Mouse (Mus musculus) olfactory bulb, adult 2 months (tissue): ENCODE results near the gene Vmn1r217. TPM values are rescaled to one million over a fixed set of nuclear protein-coding genes. Genes with fewer than 3 reads are reported as not detected.
"Not testable (repeated sequence)": the region's sequence is repeated elsewhere in the genome, so short reads cannot be mapped to it uniquely, and the experiment has no call there.

ENCODE experiments used
- H3K27ac ChIP-seq: fragments of 200-500 bp; 2 replicates; pipeline ENCODE4 v1.5.1; 2012; ENCODE audit warnings: low read depth, low read length; ENCODE audit not compliant: insufficient read depth
- H3K4me1 ChIP-seq: fragments of 200-500 bp; 2 replicates; pipeline ENCODE4 v1.6.1; 2012; ENCODE audit warnings: low read length; ENCODE audit not compliant: control insufficient read depth, insufficient read depth
- H3K4me3 ChIP-seq: fragments of 200-500 bp; 2 replicates; pipeline ENCODE4 v1.5.1; 2012; ENCODE audit warnings: mild to moderate bottlenecking, low read depth, low read length, moderate library complexity; ENCODE audit not compliant: insufficient read depth
- CTCF ChIP-seq: fragments of 200-500 bp; IDR thresholded peaks from 2 replicates; pipeline ENCODE4 v1.5.1; 2012; ENCODE audit warnings: low read depth, mild to moderate bottlenecking, low read length, moderate library complexity; ENCODE audit not compliant: insufficient read depth
- POLR2A ChIP-seq: fragments of 200-500 bp; IDR thresholded peaks from 2 replicates; pipeline ENCODE4 v1.6.1; 2012; ENCODE audit warnings: mild to moderate bottlenecking, low read depth, low read length, moderate library complexity; ENCODE audit not compliant: insufficient read depth
- WGBS: fragments of 180-500 bp; shearing (Covaris S2); methylation state at CpG from one replicate; pipeline ENCODE4 v1.1.7; 2018; 5-methylcytosine and 5-hydroxymethylcytosine counted together
- polyA plus RNA-seq: library from polyadenylated mRNA; stranded (reverse); fragments of >200 nt; gene quantifications from 2 replicates; pipeline ENCODE4 v1.2.4, GENCODE M21; 2012; ENCODE audit warnings: low replicate concordance; ENCODE audit not compliant: missing spikeins, insufficient read depth, insufficient read length

Gene Vmn1r217
- polyA plus RNA-seq: not detected in 2 replicates

- not testable (repeated sequence) for H3K4me1 ChIP-seq, H3K4me3 ChIP-seq, H3K27ac ChIP-seq
- WGBS: 72% methylated on average over 1 of the region's 1 CpGs
Observed at GRCm38 (mm10) chr13:23118126-23118525, at the start of gene Vmn1r217. TSS of gene Vmn1r217 (minus strand) at chr13:23118226.

- not testable (repeated sequence) for H3K4me1 ChIP-seq, H3K4me3 ChIP-seq, H3K27ac ChIP-seq
- WGBS: 83% methylated on average over 4 of the region's 4 CpGs
Observed at GRCm38 (mm10) chr13:23166471-23166870, 48.4 kb upstream of the Vmn1r217 start.

GRCm38 (mm10) chr13:23159012-23159411 is 41.0 kb upstream of the Vmn1r217 start, which contains the start of gene Vmn1r219:
TSS of gene Vmn1r219 (plus strand) at chr13:23159312.
- no peaks in the 10 kb centered on the region for H3K4me1 ChIP-seq
- no peak within 1 kb of the TSS for H3K27ac ChIP-seq
- no peak within 1 kb of the TSS for H3K4me3 ChIP-seq
- TF ChIP-seq POLR2A: no peak
- no peak for TF ChIP-seq CTCF
- 81% methylated on average over 4 of the region's 4 CpGs for WGBS

- TF ChIP-seq POLR2A (no peak), CTCF (no peak)
- Histone ChIP-seq H3K4me3 (no peak overlapping the region), H3K27ac (no peak overlapping the region), H3K4me1 (no peaks in the 10 kb centered on the region)
- 68% methylated on average over 3 of the region's 3 CpGs for WGBS
Observed at GRCm38 (mm10) chr13:23157848-23158247, 39.8 kb upstream of the Vmn1r217 start.

- Histone ChIP-seq H3K27ac (no peak overlapping the region), H3K4me3 (no peak overlapping the region), H3K4me1 (no peaks in the 10 kb centered on the region)
- WGBS: 49% methylated on average over 2 of the region's 2 CpGs
- TF ChIP-seq CTCF (no peak), POLR2A (no peak)
Observed at GRCm38 (mm10) chr13:23138880-23139279, 20.9 kb upstream of the Vmn1r217 start.

GRCm38 (mm10) chr13:23133501-23133900 is 15.5 kb upstream of the Vmn1r217 start:
- H3K4me3 ChIP-seq: no peak overlapping the region
- no peak overlapping the region for H3K27ac ChIP-seq
- TF ChIP-seq CTCF (no peak), POLR2A (no peak)
- 54% methylated on average over 1 of the region's 1 CpGs for WGBS
- H3K4me1 ChIP-seq: no peaks in the 10 kb centered on the region

- WGBS: 63% methylated on average over 3 of the region's 3 CpGs
- no peaks in the 10 kb centered on the region for H3K4me1 ChIP-seq
- TF ChIP-seq CTCF (no peak), POLR2A (no peak)
- H3K4me3 ChIP-seq: no peak within 1 kb of the TSS
- H3K27ac ChIP-seq: no peak within 1 kb of the TSS
Observed at GRCm38 (mm10) chr13:23133099-23133498, 15.1 kb upstream of the Vmn1r217 start, which contains the start of gene Vmn1r218. TSS of gene Vmn1r218 (plus strand) at chr13:23133155.

- Histone ChIP-seq H3K27ac (no peak overlapping the region), H3K4me1 (no peaks in the 10 kb centered on the region), H3K4me3 (no peak overlapping the region)
- TF ChIP-seq CTCF (no peak), POLR2A (no peak)
- 91% methylated on average over 2 of the region's 2 CpGs for WGBS
Observed at GRCm38 (mm10) chr13:23120611-23121010, 2.6 kb upstream of the Vmn1r217 start.

- H3K27ac ChIP-seq: no peak overlapping the region
- H3K4me1 ChIP-seq: no peaks in the 10 kb centered on the region
- TF ChIP-seq POLR2A (no peak), CTCF (no peak)
- 94% methylated on average over 4 of the region's 4 CpGs for WGBS
- H3K4me3 ChIP-seq: no peak overlapping the region
Observed at GRCm38 (mm10) chr13:23094386-23094785, 23.6 kb downstream of the Vmn1r217 start.

- Histone ChIP-seq H3K27ac (no peak overlapping the region), H3K4me1 (no peaks in the 10 kb centered on the region), H3K4me3 (no peak overlapping the region)
- TF ChIP-seq CTCF (no peak), POLR2A (no peak)
- WGBS: 95% methylated on average over 2 of the region's 2 CpGs
Observed at GRCm38 (mm10) chr13:23069312-23069711, 48.7 kb downstream of the Vmn1r217 start.
